Mouse (Mus musculus): ENCODE results near the gene Etl4. TPM values are rescaled to one million over a fixed set of nuclear protein-coding genes. Genes with fewer than 3 reads are reported as not detected.

Gene Etl4
- polyA plus RNA-seq, 1 experiment from 2014 or later = 20.0 TPM

GRCm38 (mm10) chr2:20521686-20522285 lies 612.2 kb downstream of the Etl4 start:
- WGBS = 28% methylated on average over 11 of the region's 11 CpGs
- H3K36me3 ChIP-seq (replicated peaks) = no peaks in the 10 kb centered on the region
- no peaks in the 10 kb centered on the region for H3K9me3 ChIP-seq
- 0 out of 2 replicates have a peak overlapping the region, but pooled peaks have one; percentile 11 for H3K27ac ChIP-seq
- DNase-seq (ENCODE audit: extremely low spot score, low spot score) = no peak
- H3K4me3 ChIP-seq = peak overlapping the region; percentile 69
- H3K27me3 ChIP-seq (ENCODE audit: poor library complexity, severe bottlenecking) = peaks cover 7% of the 10 kb centered on the region; the same call in 1 of the 2 replicates
- H3K4me1 ChIP-seq = peaks cover 45% of the 10 kb centered on the region

GRCm38 (mm10) chr2:20523636-20524035 lies 614.1 kb downstream of the Etl4 start:
- H3K4me3 ChIP-seq = no peak overlapping the region
- H3K27me3 ChIP-seq (ENCODE audit: poor library complexity, severe bottlenecking) = peaks cover 7% of the 10 kb centered on the region; the same call in 1 of the 2 replicates
- H3K36me3 ChIP-seq (replicated peaks) = no peaks in the 10 kb centered on the region
- H3K9me3 ChIP-seq = no peaks in the 10 kb centered on the region
- no peak for DNase-seq (ENCODE audit: extremely low spot score, low spot score)
- no peak overlapping the region for H3K27ac ChIP-seq
- 93% methylated on average over 3 of the region's 3 CpGs for WGBS
- H3K4me1 ChIP-seq = peaks cover 45% of the 10 kb centered on the region

- H3K36me3 ChIP-seq (replicated peaks) = peaks cover 14% of the 10 kb centered on the region
- no peak overlapping the region for H3K4me3 ChIP-seq
- 0 out of 2 replicates have a peak overlapping the region, but pooled peaks have one; percentile 3 for H3K27ac ChIP-seq
- DNase-seq (ENCODE audit: extremely low spot score, low spot score) = no peak
- H3K4me1 ChIP-seq = peaks cover 25% of the 10 kb centered on the region
- H3K9me3 ChIP-seq = no peaks in the 10 kb centered on the region
- peaks cover 4% of the 10 kb centered on the region; the same call in 1 of the 2 replicates for H3K27me3 ChIP-seq (ENCODE audit: poor library complexity, severe bottlenecking)
- WGBS = 25% methylated on average over 4 of the region's 4 CpGs
These were observed 616.5 kb downstream of the Etl4 start for GRCm38 (mm10) chr2:20525879-20526593.

GRCm38 (mm10) chr2:20526856-20527255 lies 617.3 kb downstream of the Etl4 start:
- no peaks in the 10 kb centered on the region for H3K9me3 ChIP-seq
- WGBS = 93% methylated on average over 3 of the region's 3 CpGs
- no peak overlapping the region for H3K27ac ChIP-seq
- no peak for DNase-seq (ENCODE audit: extremely low spot score, low spot score)
- no peak overlapping the region for H3K4me3 ChIP-seq
- peaks cover 17% of the 10 kb centered on the region for H3K4me1 ChIP-seq
- H3K36me3 ChIP-seq (replicated peaks) = peaks cover 20% of the 10 kb centered on the region
- no peaks in the 10 kb centered on the region for H3K27me3 ChIP-seq (ENCODE audit: poor library complexity, severe bottlenecking)

- Histone ChIP-seq H3K27ac (no peak overlapping the region), H3K9me3 (no peaks in the 10 kb centered on the region), H3K27me3 (ENCODE audit: poor library complexity, severe bottlenecking) (no peaks in the 10 kb centered on the region), H3K36me3 (replicated peaks) (peaks cover 30% of the 10 kb centered on the region), H3K4me3 (no peak overlapping the region), H3K4me1 (no peaks in the 10 kb centered on the region; the same call in 1 of the 2 replicates)
- WGBS = 77% methylated on average over 3 of the region's 3 CpGs
- no peak for DNase-seq (ENCODE audit: extremely low spot score, low spot score)
These were observed 623.0 kb downstream of the Etl4 start for GRCm38 (mm10) chr2:20532623-20533022.

GRCm38 (mm10) chr2:20537785-20538184 lies 628.2 kb downstream of the Etl4 start:
- Histone ChIP-seq H3K4me3 (no peak overlapping the region), H3K27me3 (ENCODE audit: poor library complexity, severe bottlenecking) (no peaks in the 10 kb centered on the region), H3K9me3 (no peaks in the 10 kb centered on the region), H3K36me3 (replicated peaks) (peaks cover 10% of the 10 kb centered on the region; the same call in 1 of the 2 replicates), H3K27ac (no peak overlapping the region), H3K4me1 (no peaks in the 10 kb centered on the region; the same call in 1 of the 2 replicates)
- no peak for DNase-seq (ENCODE audit: extremely low spot score, low spot score)
- 80% methylated on average over 6 of the region's 6 CpGs for WGBS

GRCm38 (mm10) chr2:20538871-20539270 lies 629.3 kb downstream of the Etl4 start:
- Histone ChIP-seq H3K36me3 (replicated peaks) (peaks cover 10% of the 10 kb centered on the region; the same call in 1 of the 2 replicates), H3K4me3 (no peak overlapping the region), H3K4me1 (no peaks in the 10 kb centered on the region; the same call in 1 of the 2 replicates), H3K9me3 (no peaks in the 10 kb centered on the region; the same call in 1 of the 2 replicates), H3K27ac (no peak overlapping the region), H3K27me3 (ENCODE audit: poor library complexity, severe bottlenecking) (no peaks in the 10 kb centered on the region)
- WGBS = 89% methylated on average over 4 of the region's 4 CpGs
- no peak for DNase-seq (ENCODE audit: extremely low spot score, low spot score)

GRCm38 (mm10) chr2:20541261-20541660 lies 631.7 kb downstream of the Etl4 start:
- Histone ChIP-seq H3K36me3 (replicated peaks) (no peaks in the 10 kb centered on the region; the same call in 1 of the 2 replicates), H3K4me3 (no peak overlapping the region), H3K27me3 (ENCODE audit: poor library complexity, severe bottlenecking) (no peaks in the 10 kb centered on the region), H3K9me3 (peaks cover 3% of the 10 kb centered on the region; the same call in 1 of the 2 replicates), H3K4me1 (peaks cover 10% of the 10 kb centered on the region), H3K27ac (no peak overlapping the region)
- no peak for DNase-seq (ENCODE audit: extremely low spot score, low spot score)

- H3K27ac ChIP-seq = no peak overlapping the region
- 92% methylated on average over 7 of the region's 7 CpGs for WGBS
- peaks cover 20% of the 10 kb centered on the region for H3K4me1 ChIP-seq
- H3K9me3 ChIP-seq = peaks cover 3% of the 10 kb centered on the region; the same call in 1 of the 2 replicates
- no peaks in the 10 kb centered on the region for H3K27me3 ChIP-seq (ENCODE audit: poor library complexity, severe bottlenecking)
- no peaks in the 10 kb centered on the region; the same call in 1 of the 2 replicates for H3K36me3 ChIP-seq (replicated peaks)
- no peak overlapping the region for H3K4me3 ChIP-seq
- no peak for DNase-seq (ENCODE audit: extremely low spot score, low spot score)
These were observed 632.7 kb downstream of the Etl4 start for GRCm38 (mm10) chr2:20542286-20542685.

- H3K27ac ChIP-seq = no peak overlapping the region
- DNase-seq (ENCODE audit: extremely low spot score, low spot score) = no peak
- no peaks in the 10 kb centered on the region for H3K27me3 ChIP-seq (ENCODE audit: poor library complexity, severe bottlenecking)
- H3K4me3 ChIP-seq = no peak overlapping the region
- no peaks in the 10 kb centered on the region; the same call in 1 of the 2 replicates for H3K36me3 ChIP-seq (replicated peaks)
- WGBS = 46% methylated on average over 2 of the region's 2 CpGs
- peaks cover 48% of the 10 kb centered on the region for H3K4me1 ChIP-seq
- peaks cover 3% of the 10 kb centered on the region; the same call in 1 of the 2 replicates for H3K9me3 ChIP-seq
These were observed 636.0 kb downstream of the Etl4 start for GRCm38 (mm10) chr2:20545624-20546023.

- Histone ChIP-seq H3K27ac (peak overlapping the region; percentile 75), H3K9me3 (peaks cover 3% of the 10 kb centered on the region; the same call in 1 of the 2 replicates), H3K4me1 (peaks cover 48% of the 10 kb centered on the region), H3K36me3 (replicated peaks) (no peaks in the 10 kb centered on the region; the same call in 1 of the 2 replicates), H3K4me3 (peak overlapping the region; percentile 37), H3K27me3 (ENCODE audit: poor library complexity, severe bottlenecking) (no peaks in the 10 kb centered on the region)
- no peak for DNase-seq (ENCODE audit: extremely low spot score, low spot score)
- 7% methylated on average over 11 of the region's 11 CpGs for WGBS
These were observed 637.1 kb downstream of the Etl4 start for GRCm38 (mm10) chr2:20546496-20547348.

- H3K27ac ChIP-seq = peak overlapping the region; percentile 75; the same call in 1 of the 2 replicates
- WGBS = 7% methylated on average over 5 of the region's 5 CpGs
- peak overlapping the region; percentile 37 for H3K4me3 ChIP-seq
- DNase-seq (ENCODE audit: extremely low spot score, low spot score) = no peak
- peaks cover 3% of the 10 kb centered on the region; the same call in 1 of the 2 replicates for H3K9me3 ChIP-seq
- H3K27me3 ChIP-seq (ENCODE audit: poor library complexity, severe bottlenecking) = no peaks in the 10 kb centered on the region
- H3K36me3 ChIP-seq (replicated peaks) = no peaks in the 10 kb centered on the region; the same call in 1 of the 2 replicates
- peaks cover 48% of the 10 kb centered on the region for H3K4me1 ChIP-seq
These were observed 637.7 kb downstream of the Etl4 start for GRCm38 (mm10) chr2:20547349-20547677.

Measured in forebrain, embryonic 10.5 days (tissue).